Mouse (Mus musculus) spleen, adult 2 months (tissue): ENCODE results near the gene Naaa. TPM values are rescaled to one million over a fixed set of nuclear protein-coding genes. Genes with fewer than 3 reads are reported as not detected.

Experiments
- DNase-seq, 2 experiments: peaks; one replicate each; pipeline versions ENCODE4 v3.0.0 to v3.0.0-alpha.2; 2012 to 2021; ENCODE audit warnings: low spot score in 2 of 2, low read depth in 1 of 2
- H3K27ac ChIP-seq: fragments of 200-500 bp; 2 replicates; pipeline ENCODE4 v1.5.1; 2012; ENCODE audit warnings: low read length, inconsistent platforms; ENCODE audit not compliant: insufficient read depth
- H3K27me3 ChIP-seq: fragments of 200-500 bp; 2 replicates; pipeline ENCODE4 v1.6.1; 2012; ENCODE audit warnings: mild to moderate bottlenecking, moderate library complexity, low read length, inconsistent platforms; ENCODE audit not compliant: control insufficient read depth, insufficient read depth
- H3K36me3 ChIP-seq: fragments of 200-500 bp; 2 replicates; pipeline ENCODE4 v1.6.1; 2012; ENCODE audit warnings: mild to moderate bottlenecking, low read length, inconsistent platforms; ENCODE audit not compliant: control insufficient read depth, insufficient read depth
- H3K4me1 ChIP-seq: fragments of 200-500 bp; 2 replicates; pipeline ENCODE4 v1.6.1; 2011; ENCODE audit warnings: inconsistent platforms; ENCODE audit not compliant: control insufficient read depth, insufficient read depth, insufficient read length
- H3K4me3 ChIP-seq: fragments of 200-500 bp; 2 replicates; pipeline ENCODE4 v1.5.1; 2011; ENCODE audit warnings: mild to moderate bottlenecking, inconsistent platforms; ENCODE audit not compliant: insufficient read depth, insufficient read length; ENCODE audit errors: extremely low read depth
- CTCF ChIP-seq: fragments of 200-500 bp; IDR thresholded peaks from 2 replicates; pipeline ENCODE4 v1.5.1; 2011; ENCODE audit warnings: mild to moderate bottlenecking, inconsistent platforms; ENCODE audit not compliant: insufficient read depth, insufficient read length, insufficient replicate concordance; ENCODE audit errors: extremely low read depth
- POLR2A ChIP-seq: fragments of 200-500 bp; IDR thresholded peaks from 2 replicates; pipeline ENCODE4 v1.6.1; 2011; ENCODE audit warnings: low read depth, low read length, inconsistent platforms
- WGBS: fragments of 180-500 bp; shearing (Covaris S2); methylation state at CpG from one replicate; pipeline ENCODE4 v1.1.7; 2018; 5-methylcytosine and 5-hydroxymethylcytosine counted together
- polyA plus RNA-seq: library from polyadenylated mRNA; depleted of rRNA; stranded (reverse); fragments of >200 nt; gene quantifications from 2 replicates; pipeline ENCODE4 v1.2.3, GENCODE M21; 2012; rRNA removed

Naaa gene
- polyA plus RNA-seq, 1 experiment = 65.5 TPM

DNA sequence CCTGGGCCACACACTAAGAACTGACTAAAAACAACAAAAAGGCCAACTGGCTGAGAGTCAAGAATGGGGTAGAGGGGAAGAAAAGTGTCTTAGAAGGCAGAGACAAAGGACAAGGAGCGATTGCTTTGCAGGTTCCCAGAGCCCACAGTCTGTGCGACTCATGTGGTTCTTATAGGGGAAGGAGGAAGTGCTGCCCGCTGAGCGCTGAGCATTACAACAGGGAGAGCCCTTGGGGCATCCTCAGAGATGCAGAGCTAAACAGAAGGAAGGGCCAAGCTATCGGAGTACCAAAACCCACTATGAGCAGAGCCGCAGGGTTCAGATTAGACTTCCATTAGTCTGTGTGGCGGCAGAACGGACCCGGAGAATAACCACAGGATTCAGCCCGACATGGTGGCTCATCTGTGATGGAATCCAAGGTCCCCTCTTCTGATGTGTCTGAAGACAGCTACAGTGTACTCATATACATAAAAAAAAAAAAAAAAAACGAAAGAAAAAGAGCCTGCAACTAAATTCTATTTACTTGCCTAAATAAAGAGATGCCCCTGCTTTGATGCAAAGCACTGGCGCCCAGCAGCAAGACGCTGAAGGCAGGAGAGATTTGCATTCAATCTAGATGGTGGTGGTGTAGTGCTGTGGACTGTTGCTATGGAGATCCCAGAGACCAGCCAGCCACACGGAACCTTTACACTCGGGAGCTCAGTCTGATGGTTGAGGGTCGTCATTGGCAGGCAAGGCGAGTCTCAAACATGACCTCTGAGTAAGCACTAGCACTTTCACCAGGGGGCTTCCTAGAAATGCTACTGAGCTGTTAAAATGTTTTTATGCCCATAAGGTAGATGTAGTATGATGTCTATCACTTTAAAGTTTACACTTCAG lies 58.8 kb downstream of the Naaa start:
- TF ChIP-seq CTCF = no peak
- TF ChIP-seq POLR2A = no peak
- no peaks in the 10 kb centered on the region for H3K27me3 ChIP-seq
- no peak overlapping the region for H3K27ac ChIP-seq
- H3K4me3 ChIP-seq = no peak overlapping the region
- 69% methylated on average over 17 of the region's 17 CpGs for WGBS
- no peaks in the 10 kb centered on the region for H3K4me1 ChIP-seq
- H3K36me3 ChIP-seq = no peaks in the 10 kb centered on the region
- DNase-seq = no peak

- TF ChIP-seq POLR2A = no peak
- TF ChIP-seq CTCF = no peak
- no peak for DNase-seq
- no peak within 1 kb of the TSS for H3K27ac ChIP-seq
- H3K4me3 ChIP-seq = no peak within 1 kb of the TSS
- no peaks in the 10 kb centered on the region for H3K36me3 ChIP-seq
- no peaks in the 10 kb centered on the region for H3K4me1 ChIP-seq
- no peaks in the 10 kb centered on the region for H3K27me3 ChIP-seq
- 85% methylated on average over 4 of the region's 4 CpGs for WGBS
Measured at GRCm38 (mm10) chr5:92215308-92215707, 62.7 kb downstream of the Naaa start, which contains the start of gene U90926. Gene U90926 (minus strand): TSS chr5:92215408.

DNA sequence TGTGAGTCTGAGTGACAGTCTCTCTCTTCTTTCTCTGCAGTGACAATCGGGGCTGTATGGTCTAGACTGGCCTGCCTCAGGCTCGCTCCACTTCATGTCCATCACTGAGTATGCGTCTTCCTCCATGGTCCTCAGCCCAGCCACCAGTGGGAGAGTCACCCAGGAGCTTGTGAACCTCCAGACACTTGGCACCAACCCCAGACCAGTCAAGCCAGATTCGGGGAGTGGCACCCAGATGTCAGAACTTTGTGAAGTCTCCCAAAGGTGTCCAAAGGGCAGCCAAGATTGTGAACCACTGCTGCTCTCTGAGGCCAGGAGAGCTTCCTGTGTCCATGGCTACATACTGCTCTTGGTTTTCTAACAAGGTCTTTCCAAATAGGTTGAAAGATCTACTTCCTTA lies 65.7 kb downstream of the Naaa start:
- DNase-seq = no peak
- WGBS = 91% methylated on average over 4 of the region's 4 CpGs

DNA sequence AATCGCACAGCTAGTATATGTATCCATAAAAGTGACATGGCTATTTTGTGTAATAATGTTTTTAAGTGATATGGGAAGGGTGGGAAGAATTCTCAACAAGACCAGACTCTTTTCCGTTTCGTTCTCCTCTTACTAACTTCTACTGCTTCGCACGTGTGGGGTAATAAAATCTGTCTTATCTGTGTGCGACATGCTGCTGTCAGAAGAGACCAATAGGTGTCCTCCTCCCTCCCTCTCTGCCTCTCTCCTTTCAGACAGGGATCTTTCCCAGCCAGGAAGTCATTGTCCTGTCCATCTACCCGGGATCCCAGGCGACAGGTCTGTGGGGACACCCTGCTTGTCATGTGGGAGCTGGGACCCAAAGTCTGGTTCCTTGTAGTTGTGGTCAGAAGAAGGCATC lies 67.8 kb downstream of the Naaa start:
- TF ChIP-seq CTCF = no peak
- 70% methylated on average over 8 of the region's 8 CpGs for WGBS
- Histone ChIP-seq H3K36me3 (no peaks in the 10 kb centered on the region), H3K27ac (no peak overlapping the region), H3K27me3 (no peaks in the 10 kb centered on the region), H3K4me1 (no peaks in the 10 kb centered on the region; the same call in 1 of the 2 replicates), H3K4me3 (no peak overlapping the region)
- no peak for DNase-seq

More for the DNA sequence above, 65.7 kb downstream of the Naaa start:
- Histone ChIP-seq H3K27me3 (no peaks in the 10 kb centered on the region), H3K27ac (no peak overlapping the region), H3K4me1 (no peaks in the 10 kb centered on the region), H3K36me3 (no peaks in the 10 kb centered on the region), H3K4me3 (no peak overlapping the region)
- TF ChIP-seq POLR2A = no peak
- TF ChIP-seq CTCF = no peak

Other genes starting within 250 kb of the Naaa start
- 0.09 and 0.22 TPM in 2 replicates for gene Cdkl2, start 234.3 kb downstream of the Naaa start, polyA plus RNA-seq
- gene G3bp2, start 194.5 kb downstream of the Naaa start, polyA plus RNA-seq = 9.1 and 10.1 TPM in 2 replicates
- 10.1 and 13.2 TPM in 2 replicates for gene Uso1, start 140.2 kb downstream of the Naaa start, polyA plus RNA-seq
- gene U90926, start 62.8 kb downstream of the Naaa start, polyA plus RNA-seq = not detected in 2 replicates
- 0.74 and 2.4 TPM in 2 replicates for gene Ppef2, start 21.9 kb downstream of the Naaa start, polyA plus RNA-seq
- 10.2 and 13.9 TPM in 2 replicates for gene Sdad1, start 32.3 kb upstream of the Naaa start, polyA plus RNA-seq
- 31.2 and 47.5 TPM in 2 replicates for gene Cxcl9, start 49.9 kb upstream of the Naaa start, polyA plus RNA-seq
- gene Art3, start 53.7 kb upstream of the Naaa start, polyA plus RNA-seq = 0.65 and 2.4 TPM in 2 replicates
- gene Cxcl10, start 70.7 kb upstream of the Naaa start, polyA plus RNA-seq = 33.9 and 55.2 TPM in 2 replicates
- 12.2 and 12.4 TPM in 2 replicates for gene Nup54, start 157.0 kb upstream of the Naaa start, polyA plus RNA-seq
- gene Scarb2, start 228.7 kb upstream of the Naaa start, polyA plus RNA-seq = 15.4 and 16.0 TPM in 2 replicates